Mouse (Mus musculus) stomach, postnatal 0 days (tissue): ENCODE data around the gene Kdm2a. TPM values are rescaled to one million over a fixed set of nuclear protein-coding genes. Genes with fewer than 3 reads are reported as not detected.

Experiments
- ATAC-seq: fragments of 200-750 bp; cut with Nextera tagmentation; 2 replicates; pipeline ENCODE4 v1.8.0; 2017; ENCODE audit not compliant: low FRiP score, low TSS enrichment
- DNase-seq: peaks from one replicate; pipeline ENCODE4 v3.0.0-alpha.2; 2016; ENCODE audit warnings: low spot score
- H3K27ac ChIP-seq: fragments of 300-500 bp; sonication (generic); replicated peaks from 2 replicates; pipeline ENCODE4 v1.5.1; 2014; ENCODE audit warnings: mild to moderate bottlenecking, control low read depth
- H3K27me3 ChIP-seq: fragments of 300-500 bp; sonication (generic); 2 replicates; pipeline ENCODE4 v1.6.1; 2014; ENCODE audit warnings: low read length; ENCODE audit not compliant: control insufficient read depth, insufficient read depth
- H3K36me3 ChIP-seq: fragments of 300-500 bp; sonication (generic); 2 replicates; pipeline ENCODE4 v1.6.1; 2014; ENCODE audit warnings: low read length, mixed read lengths; ENCODE audit not compliant: control insufficient read depth, insufficient read depth
- H3K4me1 ChIP-seq: fragments of 300-500 bp; sonication (generic); replicated peaks from 2 replicates; pipeline ENCODE4 v1.6.1; 2014; ENCODE audit warnings: antibody characterized with exemption; ENCODE audit not compliant: control insufficient read depth, insufficient read depth
- H3K4me2 ChIP-seq: fragments of 300-500 bp; sonication (generic); replicated peaks from 2 replicates; pipeline ENCODE4 v1.6.1; 2014; ENCODE audit warnings: low read depth, mild to moderate bottlenecking, control low read depth, moderate library complexity
- H3K4me3 ChIP-seq: fragments of 300-500 bp; sonication (generic); 2 replicates; pipeline ENCODE4 v1.5.1; 2014; ENCODE audit warnings: low read depth, low read length, control low read depth
- H3K9ac ChIP-seq: fragments of 300-500 bp; sonication (generic); 2 replicates; pipeline ENCODE4 v1.6.1; 2014; ENCODE audit warnings: mild to moderate bottlenecking, low read length, control low read depth, mixed read lengths
- H3K9me3 ChIP-seq: fragments of 300-500 bp; sonication (generic); 2 replicates; pipeline ENCODE4 v1.6.1; 2016; ENCODE audit warnings: low read length; ENCODE audit not compliant: control insufficient read depth
- CTCF ChIP-seq: IDR thresholded peaks from 2 replicates; pipeline ENCODE4 v1.5.1; 2016; ENCODE audit warnings: antibody characterized with exemption, low read depth, mild to moderate bottlenecking, moderate library complexity
- EP300 ChIP-seq: optimal IDR thresholded peaks from 2 replicates; pipeline ENCODE3; 2016; ENCODE audit warnings: antibody characterized with exemption
- WGBS: fragments of 180-500 bp; shearing (Covaris S2); extraction: QIAGEN DNeasy Blood & Tissue Kit; methylation state at CpG from one replicate; pipeline ENCODE4 v1.1.7; 2014; 5-methylcytosine and 5-hydroxymethylcytosine counted together
- polyA plus RNA-seq: library from polyadenylated mRNA; unstranded; fragments of >200 nt; fragmentation: Nextera tagmentation; extraction: Ambion mirVana; gene quantifications from 2 replicates; pipeline ENCODE4 v1.2.1, GENCODE M21; 2015

The Kdm2a gene
- polyA plus RNA-seq, 1 experiment from 2014 or later = 12.9 TPM

DNA sequence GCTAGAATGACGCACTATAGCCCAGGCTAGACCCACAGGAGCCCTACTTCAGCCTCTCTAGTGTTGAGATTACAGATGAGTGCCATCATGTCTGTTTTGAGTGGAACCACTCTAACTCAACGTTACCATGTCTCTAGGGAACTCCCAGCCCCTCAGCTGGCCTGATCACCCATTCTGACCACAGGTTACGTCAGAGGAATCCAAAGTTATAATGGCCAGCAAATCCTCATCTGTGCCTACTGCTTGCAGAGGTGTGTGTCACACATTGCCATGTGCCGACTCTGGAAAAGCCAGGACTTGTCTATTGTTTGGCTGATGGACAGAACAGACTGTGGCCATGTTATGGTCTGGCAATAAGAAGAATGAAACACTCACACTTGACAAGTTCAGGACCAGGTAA lies 102.7 kb downstream of the Kdm2a start:
- 80% methylated on average over 4 of the region's 4 CpGs for WGBS
- H3K9me3 ChIP-seq = no peaks in the 10 kb centered on the region
- no peak for ATAC-seq
- H3K36me3 ChIP-seq = peaks cover 23% of the 10 kb centered on the region
- no peak overlapping the region for H3K4me2 ChIP-seq
- H3K27me3 ChIP-seq = no peaks in the 10 kb centered on the region
- H3K4me1 ChIP-seq = peaks cover 3% of the 10 kb centered on the region; the same call in 1 of the 2 replicates
- 0 out of 2 replicates have a peak overlapping the region, but pooled peaks have one; percentile 53 for H3K27ac ChIP-seq
- no peak overlapping the region for H3K9ac ChIP-seq
- H3K4me3 ChIP-seq = no peak overlapping the region
- DNase-seq = no peak
- TF ChIP-seq CTCF (no peak), EP300 (no peak)

DNA sequence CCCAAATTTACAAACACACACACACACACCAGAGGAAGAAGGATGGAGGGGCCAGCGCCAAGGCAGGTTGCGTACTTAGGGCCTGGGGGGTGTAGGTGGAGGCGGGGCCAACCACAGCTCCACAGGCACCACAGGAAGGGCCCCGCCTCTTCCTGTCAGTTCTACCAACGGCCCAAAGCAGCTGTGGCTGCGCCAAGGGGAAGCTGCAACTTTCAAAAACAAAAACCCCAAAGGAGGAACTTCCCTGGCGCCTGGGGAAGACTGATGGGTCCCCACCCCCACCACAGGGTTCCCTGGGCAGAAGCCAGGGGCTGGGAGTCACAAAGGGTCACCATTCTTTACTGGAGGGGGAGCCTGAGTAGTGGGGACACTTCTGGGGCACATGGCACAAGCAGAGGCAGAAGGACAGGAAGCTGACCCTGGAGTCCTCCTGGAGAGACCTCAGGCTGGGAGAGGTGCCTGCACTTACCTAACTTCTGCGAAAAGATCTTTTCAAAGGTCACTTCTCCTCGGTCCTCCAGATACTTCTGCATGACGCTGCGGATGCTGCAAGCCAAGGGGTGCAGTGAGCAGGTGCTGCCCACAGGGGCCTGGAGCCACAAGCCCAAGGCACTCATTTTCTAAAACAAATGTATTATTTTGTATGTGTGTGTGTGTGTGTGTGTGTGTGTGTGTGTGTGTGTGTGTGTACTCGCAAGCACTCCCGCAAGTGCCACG lies 103.5 kb downstream of the Kdm2a start:
- TF ChIP-seq CTCF = no peak
- H3K4me1 ChIP-seq = no peaks in the 10 kb centered on the region
- H3K27me3 ChIP-seq = no peaks in the 10 kb centered on the region
- no peak overlapping the region for H3K4me2 ChIP-seq
- 54% methylated on average over 14 of the region's 14 CpGs for WGBS
- H3K36me3 ChIP-seq = peaks cover 31% of the 10 kb centered on the region
- peak overlapping the region; percentile 53; the same call in 1 of the 2 replicates for H3K27ac ChIP-seq
- no peak for ATAC-seq
- H3K4me3 ChIP-seq = no peak overlapping the region
- DNase-seq = no peak
- peak overlapping the region; percentile 13; the same call in 1 of the 2 replicates for H3K9ac ChIP-seq
- no peaks in the 10 kb centered on the region for H3K9me3 ChIP-seq

DNA sequence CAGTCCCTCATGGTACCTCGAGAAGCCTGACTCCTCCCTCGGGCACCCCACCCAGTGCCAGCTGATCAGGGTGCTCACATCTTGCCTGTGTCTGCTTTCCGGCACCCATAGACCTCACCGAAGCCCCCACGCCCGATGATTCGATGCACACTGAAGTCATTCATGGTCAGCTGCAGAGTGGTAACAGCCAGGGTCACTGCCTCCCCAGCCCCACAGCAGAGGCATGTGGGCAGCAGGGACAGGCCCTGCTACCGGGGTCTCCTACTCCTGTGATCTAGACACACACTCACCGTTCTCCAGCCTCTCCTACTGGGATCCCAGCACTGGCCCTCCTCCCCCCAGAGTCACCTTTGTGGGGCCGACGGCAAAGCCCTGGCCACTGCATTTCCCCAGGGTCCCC lies 106.9 kb downstream of the Kdm2a start:
- H3K36me3 ChIP-seq = peaks cover 59% of the 10 kb centered on the region

DNA sequence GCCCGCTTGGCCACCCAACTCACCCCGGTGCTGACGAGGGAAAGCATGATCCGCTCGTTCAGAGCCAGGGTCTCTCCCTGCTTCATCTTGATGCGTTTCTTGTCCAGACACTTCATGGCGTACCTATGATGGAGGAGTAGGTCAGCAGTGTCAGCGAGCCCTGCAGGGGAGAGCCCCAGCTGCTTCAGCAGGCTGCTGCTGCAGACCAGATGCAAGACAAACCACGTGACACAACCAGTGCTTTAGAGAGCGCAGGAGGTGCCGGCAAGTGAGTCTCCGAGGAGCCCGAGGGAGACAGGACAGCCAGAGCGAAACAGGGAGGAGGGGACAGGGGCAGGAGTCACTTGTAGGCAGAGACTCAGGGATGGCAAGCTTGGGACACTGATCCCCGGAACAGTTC lies 107.3 kb downstream of the Kdm2a start:
- H3K27ac ChIP-seq = no peak overlapping the region
- no peaks in the 10 kb centered on the region for H3K9me3 ChIP-seq
- H3K4me2 ChIP-seq = no peak overlapping the region
- H3K27me3 ChIP-seq = no peaks in the 10 kb centered on the region
- H3K4me1 ChIP-seq = no peaks in the 10 kb centered on the region
- ATAC-seq (no peak), DNase-seq (no peak)
- H3K9ac ChIP-seq = no peak overlapping the region
- H3K36me3 ChIP-seq = peaks cover 61% of the 10 kb centered on the region
- TF ChIP-seq CTCF = no peak
- no peak for TF ChIP-seq EP300
- H3K4me3 ChIP-seq = no peak overlapping the region
- 78% methylated on average over 15 of the region's 15 CpGs for WGBS

More for the DNA sequence above, 106.9 kb downstream of the Kdm2a start:
- H3K4me3 ChIP-seq = no peak overlapping the region
- H3K4me2 ChIP-seq = no peak overlapping the region
- H3K9me3 ChIP-seq = no peaks in the 10 kb centered on the region
- no peaks in the 10 kb centered on the region for H3K4me1 ChIP-seq
- no peaks in the 10 kb centered on the region for H3K27me3 ChIP-seq
- H3K9ac ChIP-seq = no peak overlapping the region
- no peak overlapping the region for H3K27ac ChIP-seq
- 89% methylated on average over 11 of the region's 11 CpGs for WGBS
- no peak for DNase-seq
- no peak for ATAC-seq
- TF ChIP-seq EP300 (no peak), CTCF (no peak)

GRCm38 (mm10) chr19:4283653-4284052 lies 114.4 kb downstream of the Kdm2a start:
- H3K4me1 ChIP-seq = no peaks in the 10 kb centered on the region
- WGBS = 45% methylated on average over 7 of the region's 7 CpGs
- H3K9me3 ChIP-seq = no peaks in the 10 kb centered on the region
- H3K4me2 ChIP-seq = peak overlapping the region; percentile 76
- no peak overlapping the region for H3K9ac ChIP-seq
- ATAC-seq (no peak), DNase-seq (no peak)
- H3K27me3 ChIP-seq = no peaks in the 10 kb centered on the region
- peak overlapping the region; percentile 60 for H3K4me3 ChIP-seq
- H3K36me3 ChIP-seq = peaks cover 22% of the 10 kb centered on the region
- no peak for TF ChIP-seq CTCF
- no peak for TF ChIP-seq EP300
- H3K27ac ChIP-seq = no peak overlapping the region

DNA sequence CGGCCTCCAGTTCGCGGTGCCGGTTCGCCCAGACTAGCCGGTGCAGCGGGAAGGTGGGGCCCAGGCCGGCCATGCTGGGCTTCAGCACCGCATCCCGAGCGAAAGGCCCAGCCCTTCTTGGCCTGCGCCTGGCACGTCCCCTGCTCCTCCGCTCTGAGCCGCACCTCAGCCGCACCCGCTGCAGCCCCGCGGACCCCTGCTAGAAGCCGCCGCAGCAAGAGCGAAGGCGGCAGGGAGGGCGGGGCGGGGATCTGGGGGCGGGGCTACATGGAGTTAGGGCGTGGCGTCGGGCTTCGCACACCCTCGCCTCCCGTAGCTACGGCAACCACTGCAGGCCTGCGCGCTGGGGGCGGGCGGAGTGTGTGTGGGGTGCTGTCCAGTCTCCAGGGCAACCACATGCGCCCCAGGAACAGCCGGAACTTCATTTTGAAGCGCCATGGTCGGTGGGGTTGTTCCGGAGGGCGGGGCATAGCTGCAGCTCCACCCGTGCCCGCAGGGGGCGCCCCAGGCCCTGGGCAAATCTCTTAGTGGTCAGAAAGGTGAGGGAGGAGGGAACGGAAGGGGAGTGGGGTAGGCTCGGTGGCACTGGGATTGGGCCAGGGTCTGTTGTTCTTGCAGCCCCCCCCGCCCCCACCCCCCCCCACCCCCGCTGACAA lies 115.1 kb downstream of the Kdm2a start, which contains the start of gene Ankrd13d:
Gene Ankrd13d (minus strand): TSS at position 240 of the 656 bp plus-strand sequence.
- DNase-seq (peak; percentile 93), ATAC-seq (peak; percentile 93)
- no peaks in the 10 kb centered on the region for H3K9me3 ChIP-seq
- no peaks in the 10 kb centered on the region for H3K27me3 ChIP-seq
- under 1% methylated on average over 46 of the region's 50 CpGs for WGBS
- TF ChIP-seq EP300 (no peak), CTCF (peak; percentile 83)
- H3K4me1 ChIP-seq = no peaks in the 10 kb centered on the region
- H3K4me3 ChIP-seq = peak within 1 kb of the TSS; percentile 60
- peak within 1 kb of the TSS; percentile 65 for H3K9ac ChIP-seq
- peaks cover 20% of the 10 kb centered on the region for H3K36me3 ChIP-seq
- H3K4me2 ChIP-seq = peak within 1 kb of the TSS; percentile 76
- peak within 1 kb of the TSS; percentile 20; the same call in 1 of the 2 replicates for H3K27ac ChIP-seq
